Mouse (Mus musculus): ENCODE results near the gene Csn2. TPM values are rescaled to one million over a fixed set of nuclear protein-coding genes. Genes with fewer than 3 reads are reported as not detected.

The Csn2 gene
- not detected for total RNA-seq (2023)

DNA sequence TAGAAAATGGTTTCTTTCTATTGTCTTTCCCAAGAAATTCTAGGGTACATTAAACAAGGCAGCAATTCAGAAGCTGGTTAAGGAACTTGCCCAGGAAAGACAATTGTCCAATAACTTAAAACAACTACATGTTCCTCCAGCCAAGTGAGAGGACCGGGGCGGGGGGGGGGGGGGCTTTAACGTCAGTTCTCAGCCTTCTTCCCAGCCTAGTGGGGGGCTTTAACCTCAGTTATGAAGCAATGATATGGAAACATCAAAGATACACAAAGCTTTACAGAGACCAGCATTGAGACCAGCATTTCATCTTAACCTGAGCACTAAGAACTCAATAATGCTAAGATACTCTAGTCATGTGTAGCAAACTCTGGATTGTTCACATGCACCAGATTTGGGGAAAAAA lies at the start of gene Csn2:
Gene Csn2 (minus strand): TSS at position 101 of the 400 bp plus-strand sequence.

DNA sequence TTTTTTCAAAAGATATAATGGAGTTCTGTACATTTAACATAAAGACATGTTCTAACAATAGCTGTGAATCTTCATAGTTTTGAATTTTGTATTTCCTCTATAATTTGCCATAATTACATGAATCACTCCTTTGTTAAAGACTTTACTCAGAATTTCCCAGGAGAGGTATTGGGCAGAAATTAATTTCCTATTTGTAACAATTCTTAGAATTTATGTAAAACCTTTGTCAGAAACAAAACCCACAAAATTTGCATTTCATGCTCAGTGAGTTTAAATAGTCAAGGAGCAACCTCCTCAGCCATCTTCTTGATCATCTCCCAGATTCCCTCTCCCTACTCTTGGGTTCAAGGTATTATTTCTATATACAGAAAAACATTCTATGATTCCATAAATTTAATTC lies 33.5 kb downstream of the Csn2 start, which contains the start of gene Csn1s1:
Gene Csn1s1 (plus strand): TSS at position 301 of the 400 bp plus-strand sequence.

Other genes starting within 250 kb of the Csn2 start
- gene Ugt2a2, start 217.4 kb downstream of the Csn2 start, total RNA-seq (2023), result not detected
- not detected for gene Gm43638, start 212.8 kb downstream of the Csn2 start, total RNA-seq (2023)
- not detected for gene Ugt2a1, start 208.8 kb downstream of the Csn2 start, total RNA-seq (2023)
- gene Sult1b1, start 161.4 kb downstream of the Csn2 start, total RNA-seq (2023), result not detected
- gene Sult1d1, start 130.6 kb downstream of the Csn2 start, total RNA-seq (2023), result not detected
- gene Sult1e1, start 108.0 kb downstream of the Csn2 start, total RNA-seq (2023), result not detected
- not detected for gene Csn1s1, start 33.4 kb downstream of the Csn2 start, total RNA-seq (2023)
- gene Csn1s2a, start 74.9 kb upstream of the Csn2 start, total RNA-seq (2023), result not detected
- gene Csn1s2b, start 108.5 kb upstream of the Csn2 start, total RNA-seq (2023), result not detected
- not detected for gene Prr27, start 126.1 kb upstream of the Csn2 start, total RNA-seq (2023)
- gene Odam, start 185.4 kb upstream of the Csn2 start, total RNA-seq (2023), result not detected
- not detected for gene Csn3, start 225.9 kb upstream of the Csn2 start, total RNA-seq (2023)

All from B cell, adult 67 days (primary cell).